Mouse (Mus musculus) heart, embryonic 13.5 days (tissue): ENCODE data around the gene Smarcd2. TPM values are rescaled to one million over a fixed set of nuclear protein-coding genes. Genes with fewer than 3 reads are reported as not detected.

Experiments used
- ATAC-seq: fragments of 200-750 bp; cut with Nextera tagmentation; 2 replicates; pipeline ENCODE4 v1.8.0; 2017; ENCODE audit warnings: moderate TSS enrichment; ENCODE audit not compliant: insufficient number of reproducible peaks, low FRiP score, low TSS enrichment; ENCODE audit errors: extremely low read depth
- H3K27ac ChIP-seq: fragments of 300-500 bp; sonication (generic); replicated peaks from 2 replicates; pipeline ENCODE4 v1.5.1; 2015; ENCODE audit warnings: moderate library complexity, mild to moderate bottlenecking, inconsistent platforms
- H3K27me3 ChIP-seq: fragments of 300-500 bp; sonication (generic); replicated peaks from 2 replicates; pipeline ENCODE4 v1.6.1; 2015; ENCODE audit warnings: mild to moderate bottlenecking, inconsistent platforms
- H3K36me3 ChIP-seq: fragments of 300-500 bp; sonication (generic); 2 replicates; pipeline ENCODE4 v1.6.1; 2015; ENCODE audit warnings: mild to moderate bottlenecking, inconsistent platforms
- H3K4me1 ChIP-seq: fragments of 300-500 bp; sonication (generic); 2 replicates; pipeline ENCODE4 v1.6.1; 2015; ENCODE audit warnings: inconsistent platforms
- H3K4me2 ChIP-seq: fragments of 300-500 bp; sonication (generic); 2 replicates; pipeline ENCODE4 v1.6.1; 2015; ENCODE audit warnings: inconsistent platforms, mild to moderate bottlenecking, moderate library complexity
- H3K4me3 ChIP-seq: fragments of 300-500 bp; sonication (generic); 2 replicates; pipeline ENCODE4 v1.5.1; 2015; ENCODE audit warnings: moderate library complexity, mild to moderate bottlenecking, inconsistent platforms
- H3K9ac ChIP-seq: fragments of 300-500 bp; sonication (generic); 2 replicates; pipeline ENCODE4 v1.6.1; 2015; ENCODE audit warnings: inconsistent platforms, mild to moderate bottlenecking, moderate library complexity
- H3K9me3 ChIP-seq: fragments of 300-500 bp; sonication (generic); 2 replicates; pipeline ENCODE4 v1.6.1; 2016; ENCODE audit warnings: inconsistent platforms
- WGBS: fragments of 180-500 bp; shearing (Covaris S2); methylation state at CpG from one replicate; pipeline ENCODE4 v1.1.7; 2015; ENCODE audit warnings: mixed read lengths; 5-methylcytosine and 5-hydroxymethylcytosine counted together
- polyA plus RNA-seq: library from polyadenylated mRNA; unstranded; fragments of >200 nt; fragmentation: Nextera tagmentation; extraction: Ambion mirVana; gene quantifications from 2 replicates; pipeline ENCODE4 v1.2.1, GENCODE M21; 2015

Smarcd2 gene
- polyA plus RNA-seq, 1 experiment from 2014 or later = 20.4 TPM

DNA sequence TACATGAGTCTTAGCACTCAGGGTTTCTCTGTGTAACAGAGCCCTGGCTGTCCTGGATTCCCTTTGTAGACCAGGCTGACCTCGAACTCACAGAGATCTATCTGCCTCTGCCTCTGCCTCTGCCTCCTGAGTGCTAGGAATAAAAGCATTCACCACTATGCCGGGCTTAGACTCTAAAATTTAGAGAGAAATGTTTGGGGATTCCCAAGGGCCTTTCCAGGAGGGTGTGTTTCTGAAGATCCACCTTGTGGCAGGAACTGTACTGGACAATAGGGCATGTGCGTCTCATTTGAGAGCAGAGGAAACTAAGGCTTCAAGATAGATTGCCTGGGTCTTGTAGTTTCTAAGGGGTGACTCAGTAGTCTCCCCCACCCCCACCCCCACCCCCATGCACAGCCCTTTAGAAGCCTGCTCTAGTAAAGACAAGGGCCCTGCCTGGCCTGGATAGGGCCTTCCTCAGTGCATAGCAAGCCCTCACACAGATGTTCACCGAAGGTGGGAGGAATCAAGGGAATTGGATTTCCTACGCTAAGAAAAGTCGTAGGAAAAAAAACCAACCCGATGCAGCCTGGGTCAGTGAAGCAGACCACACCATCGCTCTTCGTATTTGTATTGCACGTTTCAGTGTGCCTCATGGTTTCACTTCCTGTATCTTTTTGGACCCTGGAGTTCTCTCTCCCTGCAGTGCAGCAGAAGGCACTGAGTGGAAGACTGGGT, 32.7 kb upstream of the Smarcd2 start:
- H3K4me2 ChIP-seq = no peak overlapping the region
- no peaks in the 10 kb centered on the region for H3K4me1 ChIP-seq
- H3K27me3 ChIP-seq = no peaks in the 10 kb centered on the region; the same call in none of the 2 replicates
- no peak overlapping the region for H3K4me3 ChIP-seq
- no peak overlapping the region for H3K27ac ChIP-seq
- no peaks in the 10 kb centered on the region for H3K36me3 ChIP-seq
- no peak overlapping the region for H3K9ac ChIP-seq
- WGBS = 75% methylated on average over 10 of the region's 10 CpGs
- no peaks in the 10 kb centered on the region for H3K9me3 ChIP-seq
- no peak for ATAC-seq

DNA sequence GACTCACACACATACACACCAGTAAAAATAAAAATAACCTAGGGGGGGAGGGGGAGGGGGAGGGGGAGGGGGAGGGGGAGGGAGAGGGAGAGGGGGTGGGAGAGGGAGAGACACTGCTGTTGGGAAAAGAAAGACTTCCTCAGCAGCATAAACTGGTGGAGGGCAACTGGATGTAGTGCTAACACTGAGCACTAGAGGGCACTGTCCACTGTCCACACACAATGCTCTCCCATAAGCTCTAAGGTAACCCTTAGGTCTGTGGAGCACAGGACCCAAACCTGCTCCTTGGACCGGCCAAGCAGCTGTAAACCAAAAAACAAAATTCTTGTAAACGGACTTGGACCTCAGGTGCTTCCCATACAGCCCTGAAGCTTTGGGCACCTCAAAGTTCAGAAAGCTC, 29.9 kb upstream of the Smarcd2 start:
- Histone ChIP-seq H3K27me3 (no peaks in the 10 kb centered on the region; the same call in none of the 2 replicates), H3K36me3 (no peaks in the 10 kb centered on the region), H3K9ac (no peak overlapping the region), H3K4me2 (no peak overlapping the region), H3K4me1 (no peaks in the 10 kb centered on the region), H3K4me3 (no peak overlapping the region), H3K9me3 (no peaks in the 10 kb centered on the region), H3K27ac (no peak overlapping the region)
- WGBS = 14% methylated on average over 2 of the region's 2 CpGs
- no peak for ATAC-seq

DNA sequence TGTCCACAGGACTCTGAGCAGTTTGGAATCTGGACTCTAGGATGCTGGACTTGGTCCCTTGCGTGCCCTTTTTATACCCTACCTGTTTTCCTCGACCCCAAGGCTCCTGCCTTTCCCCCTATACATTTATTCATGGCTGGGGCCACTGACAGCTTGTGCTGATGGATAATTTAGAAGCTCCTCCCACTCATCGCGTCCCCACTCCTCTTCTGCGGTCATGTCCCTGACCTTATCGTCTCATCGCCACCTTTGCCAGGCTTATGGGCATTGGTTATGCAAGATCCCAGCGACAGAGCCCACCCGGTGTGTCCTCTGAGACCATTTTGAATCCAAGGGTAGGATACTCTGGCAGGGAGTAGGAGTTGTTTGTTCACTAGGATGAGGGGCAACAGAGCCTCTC, 29.0 kb upstream of the Smarcd2 start, which contains the start of gene Gh:
Gene Gh (minus strand): TSS at position 101 of the 400 bp plus-strand sequence.
- Histone ChIP-seq H3K4me3 (no peak within 1 kb of the TSS), H3K4me1 (no peaks in the 10 kb centered on the region), H3K9me3 (no peaks in the 10 kb centered on the region), H3K36me3 (no peaks in the 10 kb centered on the region), H3K4me2 (no peak within 1 kb of the TSS), H3K27ac (no peak within 1 kb of the TSS), H3K9ac (no peak within 1 kb of the TSS), H3K27me3 (no peaks in the 10 kb centered on the region; the same call in none of the 2 replicates)
- 74% methylated on average over 9 of the region's 9 CpGs for WGBS
- ATAC-seq = no peak

DNA sequence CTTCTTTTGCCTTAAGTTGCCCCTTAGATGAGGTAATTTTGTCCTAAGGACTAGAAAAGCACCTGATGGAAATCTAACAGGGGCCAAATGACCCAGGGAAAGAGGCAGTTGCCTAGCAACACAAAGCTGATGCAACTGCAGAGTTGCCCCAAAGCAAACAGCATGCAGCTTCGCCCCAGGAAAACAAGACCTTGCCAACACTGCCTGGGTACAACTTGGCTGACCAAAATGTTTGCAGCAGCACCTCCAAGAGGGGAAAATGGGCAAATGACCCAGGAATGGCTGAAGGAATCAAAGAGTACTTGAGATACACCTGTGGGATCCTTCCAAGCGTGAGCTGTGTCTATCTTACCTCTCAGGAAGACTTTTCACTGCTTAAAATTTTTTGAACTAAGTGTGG, 19.1 kb upstream of the Smarcd2 start:
- WGBS = 75% methylated on average over 2 of the region's 2 CpGs
- no peak overlapping the region for H3K27ac ChIP-seq
- no peaks in the 10 kb centered on the region for H3K36me3 ChIP-seq
- ATAC-seq = no peak
- no peak overlapping the region for H3K4me2 ChIP-seq
- no peak overlapping the region for H3K9ac ChIP-seq
- peaks cover 6% of the 10 kb centered on the region; the same call in 1 of the 2 replicates for H3K4me1 ChIP-seq
- no peaks in the 10 kb centered on the region for H3K27me3 ChIP-seq
- H3K4me3 ChIP-seq = no peak overlapping the region
- no peaks in the 10 kb centered on the region for H3K9me3 ChIP-seq

DNA sequence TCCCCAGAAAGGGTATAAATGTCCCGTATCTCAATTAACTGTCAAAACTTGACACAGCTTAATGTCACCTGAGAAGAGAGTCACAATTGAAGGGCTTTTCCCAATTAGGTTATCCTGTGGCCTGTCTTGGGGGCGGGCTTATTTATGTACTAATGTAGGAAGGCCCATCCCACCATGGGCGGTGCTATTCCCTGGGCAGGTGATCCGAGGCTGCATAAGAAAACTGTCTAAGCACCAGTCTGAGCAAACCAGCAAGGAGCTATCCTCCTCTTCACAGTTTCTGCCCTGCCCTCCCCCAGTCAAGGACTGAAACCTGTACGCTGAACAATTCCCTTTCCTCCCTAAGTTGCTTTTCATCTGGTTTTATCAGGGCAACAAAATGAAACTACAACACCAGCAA, 17.6 kb upstream of the Smarcd2 start:
- H3K27me3 ChIP-seq = no peaks in the 10 kb centered on the region
- no peaks in the 10 kb centered on the region for H3K9me3 ChIP-seq
- no peak overlapping the region for H3K27ac ChIP-seq
- WGBS = 84% methylated on average over 5 of the region's 5 CpGs
- no peak for ATAC-seq
- no peaks in the 10 kb centered on the region for H3K36me3 ChIP-seq
- H3K4me1 ChIP-seq = peaks cover 9% of the 10 kb centered on the region
- H3K9ac ChIP-seq = no peak overlapping the region
- H3K4me3 ChIP-seq = no peak overlapping the region
- H3K4me2 ChIP-seq = no peak overlapping the region

DNA sequence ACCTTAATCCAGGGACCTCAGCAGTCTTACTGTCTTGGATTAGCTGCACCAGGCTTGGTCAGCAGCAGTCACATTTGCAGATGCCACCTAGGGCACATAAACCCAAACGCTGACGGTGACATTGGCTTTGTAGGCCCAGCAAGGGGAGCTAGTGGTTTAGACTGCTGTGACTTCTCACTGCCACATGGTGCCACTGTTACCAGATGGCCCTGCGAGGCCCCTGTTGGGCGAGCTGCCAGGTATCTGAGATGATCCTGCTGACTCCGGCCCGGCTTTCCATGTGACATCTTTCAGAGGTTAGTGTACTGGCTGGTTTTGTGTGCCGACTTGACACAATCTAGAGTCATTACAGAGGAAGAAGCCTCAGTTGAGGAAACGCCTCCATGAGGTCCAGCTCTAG, 16.6 kb upstream of the Smarcd2 start:
- H3K4me3 ChIP-seq = no peak overlapping the region
- peak; percentile 31; the same call in 1 of the 2 replicates for ATAC-seq
- WGBS = 32% methylated on average over 8 of the region's 8 CpGs
- no peaks in the 10 kb centered on the region for H3K27me3 ChIP-seq
- H3K27ac ChIP-seq = no peak overlapping the region
- H3K36me3 ChIP-seq = no peaks in the 10 kb centered on the region
- no peak overlapping the region for H3K4me2 ChIP-seq
- H3K9me3 ChIP-seq = no peaks in the 10 kb centered on the region
- H3K9ac ChIP-seq = no peak overlapping the region
- H3K4me1 ChIP-seq = peaks cover 9% of the 10 kb centered on the region

DNA sequence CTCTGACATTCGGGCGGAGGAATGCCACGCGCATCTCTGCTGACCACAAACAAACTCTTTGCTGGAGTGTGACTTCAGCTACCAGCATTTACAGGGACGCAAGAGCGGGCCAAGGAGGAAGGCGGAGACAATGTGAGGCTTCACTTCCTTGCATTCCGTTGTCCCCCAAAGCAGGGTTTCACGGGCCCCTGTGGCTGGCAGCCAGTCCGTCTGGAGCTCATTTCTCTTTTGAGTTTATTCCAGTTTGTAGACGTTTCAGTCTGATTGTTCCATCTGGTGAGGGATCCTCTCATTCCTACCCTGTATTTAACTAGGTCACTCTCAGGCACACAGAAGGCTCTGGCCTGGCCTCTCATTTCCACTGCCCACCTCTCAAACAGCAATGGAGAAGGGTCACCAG, 14.2 kb upstream of the Smarcd2 start:
- H3K27me3 ChIP-seq = peaks cover 8% of the 10 kb centered on the region; the same call in 1 of the 2 replicates
- H3K4me3 ChIP-seq = no peak overlapping the region
- H3K27ac ChIP-seq = no peak overlapping the region
- 72% methylated on average over 11 of the region's 11 CpGs for whole genome bisulfite sequencing
- peaks cover 9% of the 10 kb centered on the region for H3K4me1 ChIP-seq
- H3K9ac ChIP-seq = no peak overlapping the region
- H3K9me3 ChIP-seq = no peaks in the 10 kb centered on the region
- no peak overlapping the region for H3K4me2 ChIP-seq
- H3K36me3 ChIP-seq = no peaks in the 10 kb centered on the region
- no peak for ATAC-seq

DNA sequence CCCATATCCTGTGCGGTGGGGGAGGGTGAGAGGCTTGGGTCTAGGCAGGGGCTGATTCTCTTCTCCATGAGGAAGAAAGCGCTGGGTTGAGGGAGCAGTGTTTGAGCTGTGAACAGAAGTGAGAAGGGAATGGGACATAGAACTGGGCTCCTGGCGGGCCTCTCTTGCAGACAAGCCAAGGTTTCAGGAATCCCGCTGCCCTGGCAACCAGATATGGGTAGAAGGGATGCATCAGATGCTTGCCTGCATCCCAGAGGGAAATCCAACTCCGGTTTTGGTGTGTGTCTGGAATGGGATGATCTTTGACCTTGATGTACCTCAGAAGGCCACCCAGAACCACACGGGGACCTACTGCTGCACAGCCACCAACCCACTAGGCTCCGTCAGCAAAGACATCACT, 13.4 kb upstream of the Smarcd2 start:
- WGBS = 72% methylated on average over 7 of the region's 7 CpGs
- Histone ChIP-seq H3K4me3 (no peak overlapping the region), H3K9me3 (no peaks in the 10 kb centered on the region), H3K27ac (no peak overlapping the region), H3K4me1 (peaks cover 9% of the 10 kb centered on the region), H3K27me3 (peaks cover 8% of the 10 kb centered on the region; the same call in 1 of the 2 replicates), H3K4me2 (no peak overlapping the region), H3K9ac (no peak overlapping the region), H3K36me3 (no peaks in the 10 kb centered on the region)
- no peak for ATAC-seq

DNA sequence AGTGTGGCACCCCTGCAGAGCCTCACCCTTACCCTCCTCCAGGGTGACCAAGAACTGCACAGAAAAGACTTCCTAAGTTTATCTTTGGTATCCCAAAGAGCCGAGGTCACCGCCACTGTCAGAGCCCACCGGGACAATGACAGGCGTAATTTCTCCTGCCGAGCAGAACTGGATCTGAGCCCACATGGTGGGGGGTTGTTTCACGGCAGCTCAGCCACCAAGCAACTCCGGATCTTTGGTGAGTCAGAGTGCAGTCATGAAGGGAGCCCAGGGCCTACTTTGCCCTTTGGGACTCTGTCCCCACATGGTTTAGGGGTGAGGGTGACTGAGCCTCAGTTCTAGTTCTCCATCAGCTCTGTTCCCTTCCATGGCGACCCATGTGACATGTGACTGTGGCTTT, 11.4 kb upstream of the Smarcd2 start:
- no peaks in the 10 kb centered on the region for H3K36me3 ChIP-seq
- peaks cover 8% of the 10 kb centered on the region; the same call in 1 of the 2 replicates for H3K27me3 ChIP-seq
- H3K9ac ChIP-seq = no peak overlapping the region
- WGBS = 57% methylated on average over 8 of the region's 8 CpGs
- H3K4me2 ChIP-seq = no peak overlapping the region
- H3K27ac ChIP-seq = no peak overlapping the region
- no peaks in the 10 kb centered on the region for H3K9me3 ChIP-seq
- no peak for ATAC-seq
- H3K4me1 ChIP-seq = peaks cover 3% of the 10 kb centered on the region; the same call in 1 of the 2 replicates
- H3K4me3 ChIP-seq = no peak overlapping the region

DNA sequence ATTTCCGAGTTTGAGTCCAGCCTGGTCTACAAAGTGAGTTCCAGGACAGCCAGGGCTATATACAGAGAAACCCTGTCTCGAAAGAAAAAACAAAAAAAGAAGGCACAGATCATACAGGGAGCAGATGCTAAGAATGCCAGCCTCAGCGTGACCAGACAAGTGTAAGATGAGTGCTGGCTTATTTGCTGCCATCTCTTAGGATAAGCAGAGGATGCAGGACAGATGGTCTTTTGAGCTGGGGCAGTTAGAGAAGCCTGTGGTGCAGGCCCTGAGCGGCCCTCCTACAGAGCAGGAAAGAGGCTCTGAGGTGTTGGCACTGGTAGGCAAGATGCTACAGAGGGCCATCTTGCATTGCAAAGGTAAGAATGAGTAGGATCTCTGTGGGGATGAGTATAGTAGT, 10.6 kb upstream of the Smarcd2 start:
- peaks cover 3% of the 10 kb centered on the region; the same call in 1 of the 2 replicates for H3K4me1 ChIP-seq
- H3K27ac ChIP-seq = no peak overlapping the region
- H3K9me3 ChIP-seq = no peaks in the 10 kb centered on the region
- 74% methylated on average over 4 of the region's 4 CpGs for WGBS
- H3K9ac ChIP-seq = no peak overlapping the region
- peaks cover 8% of the 10 kb centered on the region; the same call in 1 of the 2 replicates for H3K27me3 ChIP-seq
- no peak for ATAC-seq
- no peak overlapping the region for H3K4me3 ChIP-seq
- no peak overlapping the region for H3K4me2 ChIP-seq
- H3K36me3 ChIP-seq = no peaks in the 10 kb centered on the region

DNA sequence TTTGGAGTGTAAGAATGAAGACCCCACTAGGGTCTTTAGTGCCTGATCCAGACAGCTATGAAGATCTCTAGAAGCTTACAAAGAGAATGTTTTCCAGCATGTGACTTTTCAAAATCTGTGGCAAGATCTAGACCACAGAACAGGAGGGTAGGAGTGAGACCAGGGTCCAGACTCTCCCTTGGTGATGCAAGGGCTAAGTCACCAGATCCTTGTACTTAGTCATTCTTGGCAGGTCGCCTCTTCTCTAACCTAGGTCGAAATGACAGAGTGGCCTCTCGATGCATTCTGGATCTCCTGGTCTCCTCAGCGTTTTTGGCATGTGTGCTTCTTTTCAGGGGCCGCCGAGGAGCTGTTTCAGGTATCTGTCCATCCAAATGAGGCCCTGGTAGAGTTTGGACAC, 9.7 kb upstream of the Smarcd2 start:
- Histone ChIP-seq H3K4me3 (no peak overlapping the region), H3K27me3 (peaks cover 8% of the 10 kb centered on the region), H3K9me3 (no peaks in the 10 kb centered on the region), H3K4me2 (no peak overlapping the region), H3K9ac (no peak overlapping the region), H3K36me3 (no peaks in the 10 kb centered on the region), H3K27ac (no peak overlapping the region), H3K4me1 (peaks cover 3% of the 10 kb centered on the region; the same call in 1 of the 2 replicates)
- WGBS = 70% methylated on average over 6 of the region's 6 CpGs
- no peak for ATAC-seq

DNA sequence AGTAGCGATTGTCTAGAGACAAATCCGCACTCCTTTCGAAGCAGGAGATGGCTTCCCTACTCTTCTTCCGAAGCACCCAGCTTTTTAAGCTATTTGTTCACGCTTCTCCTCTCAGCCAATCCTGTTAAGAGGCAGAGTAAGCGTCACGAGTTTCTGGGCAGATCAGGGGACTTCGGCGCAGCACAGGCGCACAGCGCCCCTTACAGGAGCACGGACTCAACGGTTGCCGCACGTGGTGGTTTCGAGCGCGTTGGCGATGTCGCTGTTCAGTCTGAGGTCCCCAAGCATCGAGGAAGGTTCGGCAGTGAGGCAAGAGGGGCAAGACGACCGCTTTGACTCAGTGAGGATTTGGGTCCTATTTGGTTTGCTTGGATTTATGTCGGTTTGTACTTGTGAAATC, 3.7 kb upstream of the Smarcd2 start, which contains the start of gene Tcam1:
Gene Tcam1 (plus strand): TSS at position 219 of the 400 bp plus-strand sequence.
- Histone ChIP-seq H3K9ac (no peak within 1 kb of the TSS), H3K9me3 (no peaks in the 10 kb centered on the region), H3K36me3 (no peaks in the 10 kb centered on the region), H3K4me3 (peak within 1 kb of the TSS; percentile 24), H3K4me2 (peak within 1 kb of the TSS; percentile 59), H3K4me1 (peaks cover 27% of the 10 kb centered on the region), H3K27ac (no peak within 1 kb of the TSS), H3K27me3 (no peaks in the 10 kb centered on the region; the same call in 1 of the 2 replicates)
- 6% methylated on average over 25 of the region's 25 CpGs for WGBS
- ATAC-seq = no peak
